Mouse (Mus musculus) MN1 (cell line): ENCODE data around the gene Sh3pxd2a.

Source experiments
- DNase-seq: peaks from one replicate; pipeline ENCODE4 v3.0.0-alpha.2; 2016; ENCODE audit warnings: low spot score

Gene Sh3pxd2a

DNA sequence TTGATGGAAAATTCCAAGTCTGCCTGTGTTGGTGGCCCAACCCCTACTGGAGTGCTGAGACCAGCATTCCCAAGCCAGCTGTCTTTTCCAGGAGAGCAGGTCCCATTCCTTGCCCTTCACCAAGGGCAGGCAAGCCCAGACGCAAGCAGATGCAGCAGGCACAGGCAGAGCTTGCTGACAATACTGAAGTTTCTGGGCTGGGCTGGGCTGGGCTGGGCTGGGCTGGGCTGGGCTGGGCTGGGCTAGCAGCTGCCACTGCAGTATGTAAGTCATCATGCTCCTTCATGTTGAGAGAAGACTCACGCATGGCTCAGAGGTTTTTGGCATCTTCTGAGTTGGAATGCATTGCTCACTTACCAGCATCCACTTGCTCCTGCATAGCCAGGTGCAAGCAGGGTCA lies 27.7 kb upstream of the Sh3pxd2a start:
- peak; percentile 42 for DNase-seq

DNA sequence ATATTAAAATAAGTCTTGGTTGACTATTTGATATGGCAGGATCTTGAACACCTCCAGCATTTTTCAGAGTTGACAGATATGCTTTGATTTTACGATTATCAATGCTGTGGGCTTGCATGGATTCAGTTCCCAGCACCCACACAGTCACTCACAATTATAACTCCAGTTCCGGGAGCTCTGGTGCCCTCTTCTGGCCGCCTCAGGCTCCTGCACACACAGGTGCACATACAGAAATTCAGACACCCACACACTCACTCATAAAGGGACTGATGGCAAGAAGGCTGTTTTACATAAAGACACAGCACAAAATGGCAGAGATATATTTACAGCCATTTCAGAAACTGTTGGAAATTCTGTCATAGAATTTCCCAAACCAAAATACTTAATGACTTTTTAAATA lies 25.0 kb upstream of the Sh3pxd2a start:
- DNase-seq: no peak

DNA sequence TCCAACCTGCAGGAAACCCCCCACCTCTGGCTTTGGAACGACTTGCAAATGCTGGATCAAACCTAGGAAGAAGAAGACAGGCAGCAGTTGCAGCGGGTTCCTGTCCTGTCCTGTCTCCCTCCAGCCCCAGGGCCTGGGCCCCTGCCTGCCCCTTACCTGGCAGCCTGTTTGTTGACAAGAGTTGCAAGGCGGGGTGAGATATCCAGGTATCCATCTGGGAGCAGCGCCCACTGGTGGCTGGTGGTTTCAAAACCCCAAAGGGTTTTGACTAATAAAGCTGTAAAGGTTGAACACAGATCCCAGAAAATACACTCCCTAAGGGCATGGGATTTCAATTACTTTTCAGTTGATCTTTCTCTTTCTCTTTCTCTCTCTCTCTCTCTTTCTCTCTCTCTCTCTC lies 24.0 kb upstream of the Sh3pxd2a start:
- peak; percentile 23 for DNase-seq

DNA sequence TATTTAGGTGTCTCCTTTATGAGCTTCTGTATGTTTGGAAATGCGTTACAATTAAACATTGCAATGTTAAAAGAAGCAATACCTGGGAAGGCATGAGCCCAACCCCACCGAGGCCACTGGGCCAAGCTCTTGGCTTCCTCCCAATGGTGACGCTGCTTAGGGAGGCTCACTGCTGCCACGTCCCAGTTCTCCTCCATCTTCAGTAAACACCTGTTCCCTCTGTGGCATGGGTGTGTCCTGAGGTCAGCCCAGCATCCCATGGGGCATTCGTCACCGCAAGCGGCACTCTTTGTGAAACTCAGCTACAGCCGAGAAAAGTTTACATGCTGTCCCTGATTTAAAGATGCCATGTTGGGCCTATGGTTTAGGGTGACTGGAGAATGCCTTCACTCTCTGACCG lies 23.4 kb upstream of the Sh3pxd2a start:
- DNase-seq: no peak

DNA sequence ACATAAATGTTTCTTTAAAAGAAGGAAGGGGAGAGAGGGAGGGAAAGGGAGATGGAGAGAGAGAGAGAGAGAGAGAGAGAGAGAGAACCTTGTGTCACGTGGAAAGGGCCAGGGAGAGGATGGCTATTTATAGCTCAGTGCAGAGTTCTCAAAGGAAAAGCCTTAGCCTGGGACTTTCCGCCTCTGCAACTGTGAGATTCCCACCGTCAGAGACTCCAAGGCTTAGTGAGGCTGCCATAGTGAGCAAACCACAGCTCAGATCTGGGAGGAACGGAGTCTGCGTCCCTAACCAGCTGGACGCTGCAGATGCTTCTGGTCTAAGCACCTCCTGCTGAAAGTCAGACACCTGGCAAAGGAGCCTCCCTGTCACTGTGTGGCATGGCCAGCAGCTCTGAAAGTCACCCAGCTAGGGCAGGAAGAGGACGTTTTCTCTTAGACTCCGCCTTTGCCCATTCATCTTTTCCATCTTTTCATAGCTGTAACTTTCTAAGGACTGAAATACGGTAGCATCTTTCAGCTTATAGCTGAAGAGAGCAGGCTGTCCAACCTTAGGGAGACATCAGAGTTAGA lies 21.9 kb upstream of the Sh3pxd2a start:
- no peak for DNase-seq

DNA sequence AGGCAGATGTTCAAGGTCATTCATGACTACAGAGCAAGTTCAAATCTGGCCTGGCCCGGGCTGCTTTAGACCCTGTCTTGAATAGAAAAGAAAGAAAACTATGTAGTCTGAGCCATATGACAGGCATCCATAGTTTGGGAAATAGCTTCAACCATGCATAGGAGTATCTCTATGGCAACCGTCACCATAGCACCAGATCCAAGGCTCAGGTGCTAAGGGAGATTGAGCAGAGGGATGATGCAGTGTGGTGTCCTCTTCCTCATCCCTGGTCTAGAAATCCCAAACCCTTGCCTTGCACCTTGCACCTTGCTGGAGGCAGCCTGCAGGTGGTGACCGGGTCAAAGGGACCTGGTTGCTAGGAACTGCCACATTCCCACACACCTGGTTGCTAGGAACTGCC lies 19.9 kb upstream of the Sh3pxd2a start:
- no peak for DNase-seq

DNA sequence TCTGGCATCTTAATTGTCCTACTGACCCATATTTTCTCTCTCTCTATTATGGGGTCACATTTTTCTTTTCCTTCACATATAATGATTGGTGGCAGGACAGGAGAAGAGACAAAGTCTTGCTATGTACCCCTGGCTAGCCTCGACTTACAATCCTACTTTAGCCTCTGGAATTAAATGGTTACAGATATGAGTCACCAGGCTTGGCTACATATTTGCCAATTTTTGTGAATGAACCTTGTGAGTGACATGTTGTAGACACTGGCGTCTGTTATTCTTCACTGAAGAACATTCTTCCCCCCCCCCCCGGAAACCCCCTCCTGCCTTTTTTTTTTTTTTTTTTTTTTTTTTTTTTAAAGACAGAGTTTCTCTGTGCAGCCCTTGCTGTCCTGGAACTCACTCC lies 19.1 kb upstream of the Sh3pxd2a start:
- DNase-seq: no peak

DNA sequence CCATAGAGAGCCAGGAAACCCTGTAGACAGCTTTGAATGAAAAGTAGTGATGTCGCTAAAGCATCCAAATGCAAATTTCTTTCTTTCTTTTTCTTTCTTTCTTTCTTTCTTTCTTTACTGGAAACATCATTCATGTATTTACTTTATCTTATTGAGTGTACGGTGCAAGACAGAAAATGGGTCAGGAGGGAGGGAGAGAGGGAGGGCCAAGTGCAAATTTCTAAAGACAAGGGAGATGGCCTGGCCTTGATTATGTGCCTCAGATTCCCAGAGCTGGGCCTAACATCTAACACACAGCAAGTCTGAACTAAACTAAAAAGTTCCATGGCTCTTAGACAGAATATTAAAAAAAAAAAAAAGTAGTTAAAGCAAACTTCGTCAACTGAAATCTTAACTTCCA lies 9.3 kb upstream of the Sh3pxd2a start:
- no peak for DNase-seq

DNA sequence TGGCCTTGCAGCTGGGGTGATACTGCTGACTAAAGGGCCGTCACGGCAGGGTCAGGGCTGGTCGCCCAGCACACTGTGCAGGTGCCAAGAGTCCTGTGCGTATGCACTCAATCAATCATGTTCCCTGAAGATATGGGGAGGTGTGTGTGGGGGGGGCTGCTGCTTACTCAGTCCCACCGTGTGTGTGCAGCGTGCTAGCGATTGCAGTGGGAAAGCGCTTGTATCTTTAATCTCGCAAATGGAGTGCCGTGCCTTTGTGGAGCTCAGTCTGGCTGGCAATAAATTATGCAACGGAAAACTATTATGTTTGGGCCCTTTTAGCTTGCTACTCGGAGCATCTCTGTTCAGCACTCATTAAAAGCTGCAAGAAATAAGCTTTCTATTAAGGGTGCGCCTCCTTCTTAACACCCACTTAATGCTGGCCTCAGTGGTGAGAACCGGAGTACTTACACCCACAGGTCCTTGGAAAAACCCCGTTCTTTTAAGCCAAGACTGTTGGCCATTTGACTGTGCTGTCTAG lies 8.7 kb upstream of the Sh3pxd2a start:
- DNase-seq: peak; percentile 37

DNA sequence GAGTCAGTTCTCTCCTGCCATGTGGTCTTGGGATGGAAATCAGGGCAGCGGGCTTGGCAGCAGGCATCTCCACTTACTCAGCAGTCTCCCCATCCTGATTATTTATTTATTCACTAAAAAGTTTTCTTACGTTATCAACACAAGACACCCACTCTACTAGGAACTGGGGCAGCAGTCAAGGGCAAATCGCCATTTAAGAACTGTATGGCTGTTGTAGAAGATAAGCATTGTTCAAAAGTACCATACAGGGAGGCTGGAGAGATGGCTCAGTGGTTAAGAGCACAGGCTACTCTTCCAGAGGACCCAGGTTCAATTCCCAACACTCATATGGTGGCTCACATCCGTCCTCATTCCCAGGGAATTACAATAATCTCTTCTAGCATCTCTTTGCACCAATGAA lies 7.6 kb upstream of the Sh3pxd2a start:
- DNase-seq: no peak

DNA sequence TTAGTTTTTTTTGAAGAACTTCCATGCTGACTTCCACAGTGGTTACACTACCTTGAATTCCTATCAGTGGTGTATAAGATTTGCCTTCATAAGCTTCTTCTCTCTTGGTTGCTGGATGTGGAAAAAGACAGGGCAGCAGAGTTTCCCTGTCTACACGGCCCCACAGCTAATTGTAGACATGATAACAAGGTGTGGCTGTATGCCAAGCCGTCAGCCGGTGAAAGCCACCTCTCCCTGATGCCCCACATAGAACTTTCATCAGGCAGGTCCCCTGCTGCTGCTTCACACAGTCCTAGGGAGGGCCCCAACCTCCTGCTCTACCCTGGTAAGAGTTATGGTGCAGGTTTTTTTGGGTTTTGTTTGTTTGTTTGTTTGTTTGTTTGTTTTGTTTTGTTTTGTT lies 4.5 kb upstream of the Sh3pxd2a start:
- no peak for DNase-seq

DNA sequence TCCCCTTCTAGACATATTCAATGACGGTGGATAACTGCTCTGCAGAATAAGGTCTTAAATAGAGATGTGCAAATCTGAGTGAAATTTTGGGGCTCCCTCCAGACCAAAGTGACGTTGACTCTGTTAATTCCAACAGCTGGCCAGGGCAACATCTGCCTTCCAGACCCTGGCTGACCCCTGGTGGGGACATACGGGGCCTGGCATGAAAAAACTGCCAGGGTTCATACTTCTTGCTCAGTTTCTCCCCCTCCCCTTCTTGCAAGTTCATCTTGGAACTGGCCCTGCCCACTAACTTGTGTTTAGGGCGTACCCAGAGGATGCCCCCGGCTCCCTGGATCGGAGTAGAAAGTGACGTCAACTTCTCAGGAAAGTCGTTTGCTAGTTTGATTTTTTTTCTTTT lies 2.6 kb upstream of the Sh3pxd2a start:
- DNase-seq: no peak

DNA sequence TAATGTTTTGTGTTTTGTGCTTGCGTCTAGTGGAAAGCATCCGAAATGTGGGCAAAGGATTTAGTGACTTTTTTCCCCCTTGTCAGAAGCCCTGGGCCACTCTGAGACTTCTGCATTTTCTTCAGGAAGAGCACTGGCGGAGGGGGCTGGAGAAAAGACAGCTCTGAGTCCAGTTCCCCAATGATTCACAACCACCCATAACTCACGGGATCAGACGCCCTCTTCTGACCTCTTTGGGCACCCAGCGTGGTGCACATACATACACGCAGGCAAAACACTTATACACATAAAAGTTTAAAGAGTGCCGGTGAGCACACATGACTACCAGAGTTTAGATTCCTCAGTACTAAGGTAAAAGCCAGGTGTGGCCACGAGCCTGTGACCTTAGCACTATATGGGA lies 1.3 kb upstream of the Sh3pxd2a start:
- no peak for DNase-seq

DNA sequence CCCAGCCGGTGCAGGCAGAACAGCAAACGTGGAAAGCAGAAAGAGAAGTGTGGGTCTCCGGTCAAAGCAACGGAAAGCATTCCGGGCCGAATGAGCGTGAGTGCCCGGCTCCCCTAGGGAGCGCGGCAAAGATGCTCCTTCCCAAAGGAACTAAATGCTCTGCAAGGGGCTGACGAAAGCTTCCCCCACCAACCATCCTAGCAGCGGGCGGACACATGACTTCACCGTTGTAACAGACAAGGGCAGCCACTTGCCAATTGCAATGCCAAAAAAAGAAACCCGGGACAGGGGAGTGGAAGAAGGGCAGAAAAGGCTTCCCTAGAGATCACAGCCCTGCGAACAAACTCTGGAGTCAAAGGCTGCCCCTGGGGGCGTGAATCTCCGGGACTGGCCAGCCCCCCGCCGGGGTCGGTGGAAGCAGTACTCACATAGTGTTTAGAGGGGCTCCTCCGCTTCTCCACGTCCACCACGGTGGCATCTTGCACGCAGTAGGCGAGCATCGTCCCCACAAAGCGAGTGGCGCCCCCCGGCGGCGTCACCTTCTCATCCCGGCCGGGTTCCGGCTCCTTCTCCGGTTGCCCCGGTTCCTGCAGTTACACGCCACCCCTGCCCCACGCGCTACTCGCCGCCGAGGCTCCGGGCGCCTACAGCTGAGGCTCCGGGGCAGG lies 431 bp downstream of the Sh3pxd2a start:
- peak; percentile 76 for DNase-seq

DNA sequence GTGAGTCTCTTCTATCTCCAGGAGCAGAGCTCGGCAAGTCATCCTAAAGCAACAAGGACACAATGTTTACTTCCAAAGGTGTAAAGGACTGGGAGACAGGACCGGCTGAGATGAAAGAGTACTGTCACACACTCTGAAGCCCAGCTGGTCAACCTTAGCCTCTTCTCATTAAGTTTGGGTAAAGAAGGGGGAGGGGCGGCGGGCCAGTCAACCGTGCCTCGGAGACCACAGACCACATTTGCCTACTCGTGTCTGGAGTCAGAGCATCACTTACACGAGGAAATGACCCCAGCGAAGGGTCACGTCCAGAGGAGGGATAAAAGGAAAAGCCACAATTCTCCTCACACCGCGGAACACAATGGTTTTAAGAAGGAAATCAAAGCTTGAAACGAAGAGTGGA lies 995 bp downstream of the Sh3pxd2a start:
- DNase-seq: no peak

DNA sequence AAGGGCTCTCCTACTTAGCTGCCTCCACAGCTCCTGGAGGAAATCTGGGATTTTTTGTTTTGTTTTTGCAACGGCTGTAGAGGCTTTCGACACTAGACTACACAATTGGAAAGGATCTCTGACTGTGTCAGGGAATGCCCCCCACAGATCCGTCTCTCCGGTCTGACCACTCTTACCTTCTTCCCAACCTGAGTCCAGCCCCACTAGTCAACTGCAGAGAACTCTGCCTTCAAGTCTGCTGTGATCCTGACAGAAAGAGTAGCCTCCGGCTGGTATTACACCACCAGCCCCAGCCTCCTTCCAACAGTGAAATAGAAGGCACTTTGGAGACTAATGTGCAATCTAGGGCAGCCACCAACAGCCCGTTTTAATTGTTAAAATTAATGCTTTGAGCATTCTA lies 1.5 kb downstream of the Sh3pxd2a start:
- no peak for DNase-seq

DNA sequence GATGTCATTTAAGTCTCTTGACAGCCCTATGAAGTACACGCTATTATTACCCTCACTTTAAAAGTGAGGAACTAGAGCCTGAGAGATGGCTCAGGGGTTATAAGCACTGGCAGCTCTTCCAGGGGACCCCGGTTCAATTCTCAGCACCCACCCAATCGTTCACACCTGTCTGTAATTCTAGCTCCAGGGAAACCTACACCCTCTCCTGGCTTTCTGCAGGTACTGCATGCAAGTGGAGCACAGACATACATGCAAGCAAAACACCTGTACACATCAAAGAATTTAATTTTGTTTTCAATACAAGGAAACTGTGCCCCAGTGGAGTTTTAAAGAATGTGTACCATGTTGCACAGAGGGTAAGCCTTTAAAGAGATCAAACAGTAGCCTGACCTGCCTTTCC lies 2.4 kb downstream of the Sh3pxd2a start:
- no peak for DNase-seq

DNA sequence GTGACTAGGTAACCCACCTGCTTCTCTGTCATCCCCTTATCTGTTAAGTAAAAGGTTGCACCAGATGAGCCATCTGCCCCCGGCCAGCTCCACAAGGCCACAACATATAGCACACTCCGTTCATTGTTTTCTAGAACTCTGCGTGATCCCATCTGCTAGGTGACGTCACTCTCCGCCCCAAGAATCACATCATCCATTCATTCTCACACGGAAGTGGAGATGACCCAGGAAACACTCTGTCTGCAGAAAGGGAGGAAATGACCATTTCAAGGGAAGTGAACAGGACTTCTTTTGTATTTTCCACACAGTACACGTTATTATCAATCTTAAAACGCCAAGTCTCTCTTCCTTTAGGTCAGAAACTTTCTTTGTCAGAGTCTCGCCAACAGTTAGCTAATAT lies 2.8 kb downstream of the Sh3pxd2a start:
- no peak for DNase-seq

DNA sequence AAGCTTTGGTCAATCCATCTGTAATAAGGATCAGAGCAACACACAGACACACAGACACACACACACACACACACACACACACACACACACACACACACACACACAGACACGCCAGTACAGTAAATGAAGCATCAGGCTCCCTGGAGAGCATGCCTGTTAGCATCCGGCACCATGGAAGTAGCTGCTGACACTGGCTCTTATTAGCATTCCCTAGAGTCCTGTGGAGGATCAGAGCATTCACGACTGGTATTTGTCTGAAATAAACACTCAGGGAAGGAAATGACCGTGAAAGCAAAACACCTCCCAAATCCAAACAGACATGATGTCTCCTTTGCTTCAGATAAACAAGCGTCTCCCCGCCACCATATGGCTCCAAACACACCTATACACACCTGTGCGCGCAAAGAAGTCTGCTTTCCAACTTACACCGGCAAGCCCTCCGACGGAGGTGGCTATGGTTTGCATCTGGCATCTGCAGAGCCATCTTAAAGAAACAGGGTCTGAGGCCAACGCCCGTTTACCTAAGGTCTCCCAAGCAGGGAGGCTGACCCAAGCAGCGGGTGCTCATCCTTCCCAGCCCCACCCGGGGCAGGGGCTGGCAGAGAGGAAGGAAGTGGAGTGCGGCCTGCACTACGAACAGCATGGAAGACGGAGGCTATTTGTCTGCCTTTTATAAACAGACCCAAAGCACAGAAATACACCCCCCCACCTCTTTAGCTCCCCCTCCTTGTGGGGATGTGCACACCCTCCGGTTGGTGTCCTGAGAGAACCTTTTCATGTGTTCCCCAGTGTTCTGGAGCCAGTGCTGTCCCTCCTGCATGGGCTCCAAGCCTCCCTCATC lies 3.9 kb downstream of the Sh3pxd2a start:
- peak; percentile 81 for DNase-seq

DNA sequence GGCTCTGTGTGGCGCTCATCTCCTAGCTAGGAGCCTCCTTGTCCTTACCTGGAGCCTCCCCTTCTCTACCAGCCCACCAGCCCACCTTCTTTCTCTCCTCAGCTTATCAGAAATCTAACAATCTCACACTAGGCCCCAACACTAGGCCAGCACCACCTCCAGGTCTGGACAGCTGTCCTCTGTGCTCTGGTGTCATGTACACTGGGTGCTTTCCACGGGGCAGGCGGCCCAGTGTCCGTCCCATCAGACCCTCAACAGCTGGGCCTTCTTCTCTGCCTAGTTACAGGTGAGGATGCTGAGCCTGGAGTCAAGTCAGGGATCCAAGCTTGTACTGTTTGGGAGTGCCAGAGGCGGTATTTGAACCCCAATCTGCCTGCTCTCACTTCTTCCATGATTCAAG lies 5.0 kb downstream of the Sh3pxd2a start:
- no peak for DNase-seq

DNA sequence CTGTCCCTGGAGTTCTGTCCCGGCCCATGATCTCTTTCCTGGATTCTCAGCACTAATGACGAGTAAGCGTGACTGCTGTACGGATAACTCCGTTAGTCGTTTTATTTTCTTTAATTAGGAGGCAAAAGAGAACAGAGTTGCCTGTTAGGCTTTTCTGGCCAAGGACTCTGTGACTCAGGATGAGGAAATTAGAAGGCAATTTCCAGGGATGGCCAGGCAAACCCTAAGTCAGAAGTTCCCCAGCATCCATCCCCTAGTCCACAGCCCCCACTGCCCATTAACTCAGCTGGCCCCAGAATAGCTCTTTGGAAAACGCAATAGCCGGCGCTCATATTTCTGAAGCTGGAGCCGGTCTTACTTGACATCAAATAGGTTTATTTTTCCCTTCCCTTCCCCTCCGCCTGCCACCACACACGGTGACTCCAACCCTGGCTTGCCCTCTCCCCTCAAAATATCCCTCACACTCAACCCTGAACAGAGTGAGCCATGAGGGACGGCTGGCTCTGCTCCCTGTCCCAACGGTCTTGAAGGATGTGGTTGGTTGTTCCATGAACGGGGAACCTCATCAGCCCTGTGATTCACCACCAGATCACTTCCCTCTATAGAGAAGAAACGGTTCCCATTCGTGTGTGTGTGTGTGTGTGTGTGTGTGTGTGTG lies 5.6 kb downstream of the Sh3pxd2a start:
- DNase-seq: peak; percentile 60

DNA sequence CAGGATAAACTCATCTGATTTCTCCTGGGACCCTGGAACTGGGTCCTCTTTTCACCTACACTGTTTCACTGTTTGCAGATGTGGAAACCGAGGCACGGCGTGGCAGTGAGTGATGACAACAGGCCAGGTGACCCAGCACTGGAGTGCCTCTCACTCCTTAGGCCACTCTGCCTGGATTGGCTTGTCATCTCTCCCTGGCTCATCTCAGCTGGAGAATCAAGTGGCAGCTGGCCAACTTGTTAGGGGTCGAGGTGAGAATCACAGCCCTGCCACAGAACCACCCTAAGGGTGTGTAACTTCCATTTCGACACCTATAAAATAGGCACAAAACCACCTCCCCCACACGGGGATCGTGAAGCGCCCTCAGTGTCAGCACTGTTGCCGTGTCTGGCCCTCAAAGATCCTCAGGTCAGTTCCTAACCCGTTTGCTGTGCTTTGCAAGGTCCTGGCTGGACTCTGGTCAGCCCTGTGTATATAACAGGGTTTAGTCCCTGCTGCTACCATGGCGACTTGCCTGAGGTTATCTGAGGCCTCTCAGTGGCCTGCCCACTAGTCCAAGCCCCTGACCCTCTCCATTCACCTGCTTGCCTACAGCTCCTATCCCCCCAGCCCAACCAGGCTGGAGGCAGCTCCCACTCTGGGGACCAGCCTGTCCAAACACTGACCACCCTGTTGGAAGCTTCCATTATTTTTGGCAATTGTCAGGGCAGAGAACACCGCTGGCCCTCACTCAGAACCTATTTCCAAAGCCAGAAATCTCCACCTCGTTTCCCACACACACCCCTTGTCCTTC lies 6.3 kb downstream of the Sh3pxd2a start:
- no peak for DNase-seq
